Mouse (Mus musculus) v-Abl transformed pro-B cells (cell line): ENCODE data around the gene Gm4216.
"Not testable (repeated sequence)": the region's sequence is repeated elsewhere in the genome, so short reads cannot be mapped to it uniquely, and the experiment has no call there.

Experiments
- in situ Hi-C, 2 experiments: fragments of 400-800 bp; cut with MboI; formaldehyde crosslinking; loops; one replicate each; pipeline ENCODE4 v1.15.1; 2025; ENCODE audit not compliant: unreplicated experiment in 2 of 2

Gm4216 gene

GRCm38 (mm10) chr7:23019823-23020222 lies at the start of gene Gm4216:
TSS of gene Gm4216 (minus strand) at chr7:23019923.
- in situ Hi-C loops: not testable (repeated sequence)

GRCm38 (mm10) chr7:23067356-23067755 lies 47.6 kb upstream of the Gm4216 start, which contains the start of gene Gm8720:
TSS of gene Gm8720 (minus strand) at chr7:23067456.
- in situ Hi-C loops: not testable (repeated sequence)

GRCm38 (mm10) chr7:23055240-23055639 lies 35.5 kb upstream of the Gm4216 start, which contains the start of gene Vmn1r163:
TSS of gene Vmn1r163 (plus strand) at chr7:23055540.
- in situ Hi-C loops: not testable (repeated sequence)

DNA sequence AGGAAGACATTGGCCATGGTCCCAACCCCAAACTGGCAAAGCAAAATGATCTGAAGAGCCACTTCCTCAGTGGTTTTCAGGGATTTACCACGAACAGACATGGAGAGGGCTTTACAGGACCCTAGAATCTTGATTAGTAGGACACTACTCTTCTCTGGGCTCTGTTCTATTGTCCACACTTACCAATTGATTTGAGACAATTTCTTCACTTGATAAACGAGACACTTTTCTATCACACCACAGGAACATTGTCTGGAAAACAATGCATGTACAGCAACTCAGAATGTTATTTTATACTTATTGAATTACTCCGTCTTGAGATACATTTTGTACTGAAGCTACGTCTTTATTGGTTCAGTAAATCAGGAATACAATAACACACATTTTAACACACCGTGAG lies 35.1 kb downstream of the Gm4216 start, which contains the start of gene Gm4214:
Gm4214 (minus strand) TSS at position 101 of the 400 bp plus-strand sequence.
- in situ Hi-C loops: not testable (repeated sequence)
